Mouse (Mus musculus) liver, postnatal 0 days (tissue): Measurements from ENCODE around the gene Nup133.

Experiments
- CTCF ChIP-seq: sonication (generic); IDR thresholded peaks from 2 replicates; pipeline ENCODE4 v1.5.1; 2016; ENCODE audit warnings: antibody characterized with exemption, low read depth
- EP300 ChIP-seq: IDR thresholded peaks from 2 replicates; pipeline ENCODE4 v1.6.1; 2016; ENCODE audit warnings: antibody characterized with exemption, low read depth, mild to moderate bottlenecking

DNA sequence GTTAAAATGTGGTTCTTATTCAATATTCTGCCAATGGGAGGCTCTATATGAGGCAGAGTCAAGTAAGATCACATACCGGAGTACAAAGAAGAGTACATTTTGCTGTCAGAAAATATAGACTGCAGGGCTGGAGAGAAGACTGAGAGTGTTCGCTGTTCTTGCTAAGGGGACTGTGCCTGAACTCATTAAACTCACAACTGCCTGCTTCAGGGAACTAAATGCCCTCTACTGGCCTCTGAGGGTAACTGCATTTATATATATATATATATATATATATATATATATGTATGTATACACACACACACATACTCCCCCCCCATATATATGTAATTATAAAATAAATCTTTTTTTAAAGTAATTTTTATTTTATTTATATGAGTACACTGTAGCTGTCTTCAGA is 17.8 kb upstream of the Nup133 start:
- TF ChIP-seq CTCF: peak; percentile 57
- TF ChIP-seq EP300: no peak
